Mouse (Mus musculus): ENCODE results near the gene Zfp62. TPM values are rescaled to one million over a fixed set of nuclear protein-coding genes. Genes with fewer than 3 reads are reported as not detected.
A peak's percentile ranks its signal among the peaks of the same experiment; 100 is the strongest.

The Zfp62 gene
- polyA plus RNA-seq, 2 experiments, result 5.2 to 10.6 TPM

- Histone ChIP-seq H3K27me3 (ENCODE audit: control insufficient read depth, insufficient read depth, low read length) (no peaks in the 10 kb centered on the region), H3K9ac (replicated peaks) (peak overlapping the region; percentile 93), H3K4me2 (ENCODE audit: low read depth) (peak overlapping the region; percentile 73), H3K27ac (peak overlapping the region; percentile 81), H3K4me1 (replicated peaks; ENCODE audit: control insufficient read depth in 2 of 2, insufficient read depth in 2 of 2, low read length in 1 of 2) (peaks cover 43 to 61% of the 10 kb centered on the region in 2 experiments), H3K4me3 (ENCODE audit: insufficient read depth in 1 of 2, low read depth in 2 of 2, low read length in 2 of 2) (peak overlapping the region; percentile 82), H3K9me3 (ENCODE audit: control insufficient read depth, low read length) (no peaks in the 10 kb centered on the region), H3K36me3 (replicated peaks; ENCODE audit: control insufficient read depth, insufficient read depth, low read depth) (peaks cover 15% of the 10 kb centered on the region)
- TF ChIP-seq CTCF (IDR thresholded peaks at IDR 0.05; ENCODE audit: low read depth) (no peak), EP300 (IDR thresholded peaks at IDR 0.05; ENCODE audit: low read depth) (no peak)
- peak; percentile 21 for ATAC-seq (ENCODE audit: insufficient read depth)
- no peak for DNase-seq (ENCODE audit: low read depth in 3 of 3, low spot score in 3 of 3)
- WGBS (ENCODE audit: insufficient replicate concordance), result 4% methylated on average over 10 of the region's 10 CpGs
Measured at GRCm38 (mm10) chr11:49249811-49250421, 46.8 kb downstream of the Zfp62 start.

- H3K4me3 ChIP-seq (ENCODE audit: insufficient read depth in 1 of 2, low read depth in 2 of 2, low read length in 2 of 2), result peak overlapping the region; percentile 82
- no peaks in the 10 kb centered on the region for H3K27me3 ChIP-seq (ENCODE audit: control insufficient read depth, insufficient read depth, low read length)
- H3K9ac ChIP-seq (replicated peaks), result peak overlapping the region; percentile 93
- ATAC-seq (ENCODE audit: insufficient read depth), result peak; percentile 94
- H3K9me3 ChIP-seq (ENCODE audit: control insufficient read depth, low read length), result no peaks in the 10 kb centered on the region
- peak overlapping the region; percentile 81 for H3K27ac ChIP-seq
- peak overlapping the region; percentile 73 for H3K4me2 ChIP-seq (ENCODE audit: low read depth)
- under 1% methylated on average over 44 of the region's 45 CpGs for WGBS (ENCODE audit: insufficient replicate concordance)
- no peak for TF ChIP-seq EP300 (IDR thresholded peaks at IDR 0.05; ENCODE audit: low read depth)
- peak; percentile 57 for TF ChIP-seq CTCF (IDR thresholded peaks at IDR 0.05; ENCODE audit: low read depth)
- peaks cover 35 to 53% of the 10 kb centered on the region in 2 experiments for H3K4me1 ChIP-seq (replicated peaks; ENCODE audit: control insufficient read depth in 2 of 2, insufficient read depth in 2 of 2, low read length in 1 of 2)
- H3K36me3 ChIP-seq (replicated peaks; ENCODE audit: control insufficient read depth, insufficient read depth, low read depth), result peaks cover 20% of the 10 kb centered on the region
- DNase-seq (ENCODE audit: low read depth in 3 of 3, low spot score in 3 of 3), result peak; percentile 69 to 74 (median 73)
Measured at GRCm38 (mm10) chr11:49250422-49251379, 47.6 kb downstream of the Zfp62 start.

- WGBS (ENCODE audit: insufficient replicate concordance), result 17% methylated on average over 7 of the region's 7 CpGs
- ATAC-seq (ENCODE audit: insufficient read depth), result no peak
- Histone ChIP-seq H3K4me2 (ENCODE audit: low read depth) (peak overlapping the region; percentile 73), H3K9me3 (ENCODE audit: control insufficient read depth, low read length) (no peaks in the 10 kb centered on the region), H3K9ac (replicated peaks) (peak overlapping the region; percentile 93), H3K27me3 (ENCODE audit: control insufficient read depth, insufficient read depth, low read length) (no peaks in the 10 kb centered on the region), H3K27ac (peak overlapping the region; percentile 81), H3K4me1 (replicated peaks; ENCODE audit: control insufficient read depth in 2 of 2, insufficient read depth in 2 of 2, low read length in 1 of 2) (peaks cover 31 to 49% of the 10 kb centered on the region in 2 experiments), H3K4me3 (ENCODE audit: insufficient read depth in 1 of 2, low read depth in 2 of 2, low read length in 2 of 2) (peak overlapping the region; percentile 82), H3K36me3 (replicated peaks; ENCODE audit: control insufficient read depth, insufficient read depth, low read depth) (peaks cover 20% of the 10 kb centered on the region)
- TF ChIP-seq EP300 (IDR thresholded peaks at IDR 0.05; ENCODE audit: low read depth) (no peak), CTCF (IDR thresholded peaks at IDR 0.05; ENCODE audit: low read depth) (no peak)
- no peak for DNase-seq (ENCODE audit: low read depth in 3 of 3, low spot score in 3 of 3)
Measured at GRCm38 (mm10) chr11:49251380-49251761, 48.3 kb downstream of the Zfp62 start.

GRCm38 (mm10) chr11:49252048-49252447 is 49.0 kb downstream of the Zfp62 start:
- H3K27me3 ChIP-seq (ENCODE audit: control insufficient read depth, insufficient read depth, low read length), result no peaks in the 10 kb centered on the region
- H3K9ac ChIP-seq (replicated peaks), result peak overlapping the region; percentile 10; the same call in 1 of the 2 replicates
- DNase-seq (ENCODE audit: low read depth in 3 of 3, low spot score in 3 of 3) (no peak), ATAC-seq (ENCODE audit: insufficient read depth) (no peak)
- no peak for TF ChIP-seq CTCF (IDR thresholded peaks at IDR 0.05; ENCODE audit: low read depth)
- no peak for TF ChIP-seq EP300 (IDR thresholded peaks at IDR 0.05; ENCODE audit: low read depth)
- peak overlapping the region; percentile 81 for H3K27ac ChIP-seq
- peaks cover 21% of the 10 kb centered on the region for H3K36me3 ChIP-seq (replicated peaks; ENCODE audit: control insufficient read depth, insufficient read depth, low read depth)
- peak overlapping the region; percentile 73 for H3K4me2 ChIP-seq (ENCODE audit: low read depth)
- 38% methylated on average over 5 of the region's 5 CpGs for WGBS (ENCODE audit: insufficient replicate concordance)
- H3K4me1 ChIP-seq (replicated peaks; ENCODE audit: control insufficient read depth in 2 of 2, insufficient read depth in 2 of 2, low read length in 1 of 2), result peaks cover 28 to 43% of the 10 kb centered on the region in 2 experiments
- no peaks in the 10 kb centered on the region for H3K9me3 ChIP-seq (ENCODE audit: control insufficient read depth, low read length)
- peak overlapping the region; percentile 82 for H3K4me3 ChIP-seq (ENCODE audit: insufficient read depth in 1 of 2, low read depth in 2 of 2, low read length in 2 of 2)

- Histone ChIP-seq H3K27ac (no peak overlapping the region), H3K9ac (replicated peaks) (no peak overlapping the region; the same call in 1 of the 2 replicates), H3K36me3 (replicated peaks; ENCODE audit: control insufficient read depth, insufficient read depth, low read depth) (peaks cover 25% of the 10 kb centered on the region), H3K4me2 (ENCODE audit: low read depth) (peak overlapping the region; percentile 73; the same call in 1 of the 2 replicates), H3K4me1 (replicated peaks; ENCODE audit: control insufficient read depth in 2 of 2, insufficient read depth in 2 of 2, low read length in 1 of 2) (peaks cover 21 to 37% of the 10 kb centered on the region in 2 experiments), H3K9me3 (ENCODE audit: control insufficient read depth, low read length) (no peaks in the 10 kb centered on the region), H3K27me3 (ENCODE audit: control insufficient read depth, insufficient read depth, low read length) (no peaks in the 10 kb centered on the region), H3K4me3 (ENCODE audit: insufficient read depth in 1 of 2, low read depth in 2 of 2, low read length in 2 of 2) (no peak overlapping the region)
- WGBS (ENCODE audit: insufficient replicate concordance), result 77% methylated on average over 6 of the region's 6 CpGs
- no peak for ATAC-seq (ENCODE audit: insufficient read depth)
- TF ChIP-seq CTCF (IDR thresholded peaks at IDR 0.05; ENCODE audit: low read depth) (no peak), EP300 (IDR thresholded peaks at IDR 0.05; ENCODE audit: low read depth) (no peak)
- DNase-seq (ENCODE audit: low read depth in 3 of 3, low spot score in 3 of 3), result no peak
Measured at GRCm38 (mm10) chr11:49253035-49253434, 49.9 kb downstream of the Zfp62 start.
